Mouse (Mus musculus) liver, embryonic 15.5 days (tissue): ENCODE measurements around the gene Duox2. TPM values are rescaled to one million over a fixed set of nuclear protein-coding genes. Genes with fewer than 3 reads are reported as not detected.
A peak's percentile ranks its signal among the peaks of the same experiment; 100 is the strongest.

Experiments
- ATAC-seq: fragments of 200-750 bp; cut with Nextera tagmentation; 2 replicates; pipeline ENCODE4 v1.8.0; 2017; ENCODE audit warnings: moderate number of reproducible peaks, mild to moderate bottlenecking, moderate library complexity; ENCODE audit not compliant: insufficient read depth
- H3K27ac ChIP-seq: fragments of 300-500 bp; sonication (generic); replicated peaks from 2 replicates; pipeline ENCODE4 v1.5.1; 2015; ENCODE audit warnings: mild to moderate bottlenecking, inconsistent platforms
- H3K27me3 ChIP-seq: fragments of 300-500 bp; sonication (generic); 2 replicates; pipeline ENCODE4 v1.6.1; 2015; ENCODE audit warnings: mild to moderate bottlenecking, inconsistent platforms
- H3K36me3 ChIP-seq: fragments of 300-500 bp; sonication (generic); replicated peaks from 2 replicates; pipeline ENCODE4 v1.6.1; 2015; ENCODE audit warnings: moderate library complexity, mild to moderate bottlenecking, inconsistent platforms
- H3K4me1 ChIP-seq: fragments of 300-500 bp; sonication (generic); replicated peaks from 2 replicates; pipeline ENCODE4 v1.6.1; 2015; ENCODE audit warnings: inconsistent platforms
- H3K4me2 ChIP-seq: fragments of 300-500 bp; sonication (generic); 2 replicates; pipeline ENCODE4 v1.6.1; 2015; ENCODE audit warnings: moderate library complexity, mild to moderate bottlenecking, inconsistent platforms
- H3K4me3 ChIP-seq: fragments of 300-500 bp; sonication (generic); replicated peaks from 2 replicates; pipeline ENCODE4 v1.5.1; 2015; ENCODE audit warnings: mild to moderate bottlenecking, inconsistent platforms
- H3K9ac ChIP-seq: fragments of 300-500 bp; sonication (generic); 2 replicates; pipeline ENCODE4 v1.6.1; 2015; ENCODE audit warnings: moderate library complexity, mild to moderate bottlenecking, inconsistent platforms
- H3K9me3 ChIP-seq: fragments of 300-500 bp; sonication (generic); replicated peaks from 2 replicates; pipeline ENCODE4 v1.6.1; 2016; ENCODE audit warnings: inconsistent platforms
- WGBS: fragments of 180-500 bp; shearing (Covaris S2); methylation state at CpG from one replicate; pipeline ENCODE4 v1.1.7; 2015; ENCODE audit warnings: mixed read lengths; ENCODE audit not compliant: insufficient replicate concordance; 5-methylcytosine and 5-hydroxymethylcytosine counted together
- polyA plus RNA-seq: library from polyadenylated mRNA; unstranded; fragments of >200 nt; fragmentation: Nextera tagmentation; extraction: Ambion mirVana; gene quantifications from 2 replicates; pipeline ENCODE4 v1.2.1, GENCODE M21; 2015

Gene Duox2
- polyA plus RNA-seq, 1 experiment from 2014 or later, result not detected

DNA sequence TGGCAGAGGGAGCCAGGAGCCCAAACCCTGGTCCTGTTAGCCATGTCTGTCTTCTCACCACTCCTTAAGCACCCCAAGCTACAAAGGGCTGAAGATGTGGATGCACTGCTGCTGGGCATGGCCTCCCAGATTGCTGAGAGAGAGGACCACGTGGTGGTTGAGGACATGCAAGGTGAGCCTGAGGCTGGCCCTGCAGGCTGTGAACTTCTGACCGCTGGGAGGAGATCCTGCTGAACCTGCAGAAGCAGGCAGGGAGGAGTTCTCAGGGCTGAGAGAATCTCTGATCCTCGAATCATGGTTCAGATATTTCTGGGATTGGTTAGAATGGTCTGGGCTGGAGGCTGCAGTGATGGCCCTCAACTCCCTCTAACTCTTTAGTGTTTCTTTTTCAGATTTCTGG is 25.7 kb upstream of the Duox2 start:
- no peaks in the 10 kb centered on the region for H3K36me3 ChIP-seq
- H3K27me3 ChIP-seq, result no peaks in the 10 kb centered on the region
- WGBS, result 37% methylated on average over 3 of the region's 3 CpGs
- no peak overlapping the region for H3K4me2 ChIP-seq
- H3K4me3 ChIP-seq, result no peak overlapping the region
- no peak overlapping the region for H3K9ac ChIP-seq
- no peak overlapping the region for H3K27ac ChIP-seq
- ATAC-seq, result no peak
- H3K9me3 ChIP-seq, result no peaks in the 10 kb centered on the region
- no peaks in the 10 kb centered on the region for H3K4me1 ChIP-seq

DNA sequence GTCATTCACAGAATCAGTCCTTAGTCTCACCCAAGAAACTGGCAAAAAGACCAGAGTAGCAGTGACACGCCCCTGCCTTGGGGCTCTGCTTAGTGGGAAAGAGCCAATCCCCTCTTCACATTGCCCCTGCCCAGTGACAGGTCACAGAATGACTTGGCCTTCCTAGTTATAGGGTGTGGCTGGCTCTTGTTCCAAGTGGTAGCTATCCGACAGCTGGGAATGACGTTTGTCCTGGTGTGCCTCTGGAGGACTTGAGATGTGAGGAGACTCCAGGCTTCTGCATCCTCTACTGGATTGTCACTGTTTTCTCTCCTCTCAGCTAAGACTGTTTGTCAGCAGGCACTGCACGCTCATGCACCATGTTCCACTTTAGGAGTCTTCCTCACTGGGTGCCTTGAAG is 19.1 kb upstream of the Duox2 start:
- Histone ChIP-seq H3K4me2 (no peak overlapping the region), H3K27me3 (peaks cover 51% of the 10 kb centered on the region), H3K9ac (no peak overlapping the region), H3K9me3 (no peaks in the 10 kb centered on the region), H3K4me3 (no peak overlapping the region), H3K27ac (no peak overlapping the region), H3K36me3 (no peaks in the 10 kb centered on the region), H3K4me1 (no peaks in the 10 kb centered on the region)
- ATAC-seq, result no peak
- WGBS, result 50% methylated on average over 4 of the region's 4 CpGs

- H3K4me2 ChIP-seq, result no peak within 1 kb of the TSS
- no peak within 1 kb of the TSS for H3K27ac ChIP-seq
- no peak for ATAC-seq
- WGBS, result 60% methylated on average over 7 of the region's 7 CpGs
- H3K27me3 ChIP-seq, result peaks cover 70% of the 10 kb centered on the region
- H3K4me1 ChIP-seq, result no peaks in the 10 kb centered on the region
- no peak within 1 kb of the TSS for H3K4me3 ChIP-seq
- no peak within 1 kb of the TSS for H3K9ac ChIP-seq
- no peaks in the 10 kb centered on the region for H3K9me3 ChIP-seq
- H3K36me3 ChIP-seq, result no peaks in the 10 kb centered on the region
These were observed 17.1 kb upstream of the Duox2 start, which contains the start of gene Duox1 for GRCm38 (mm10) chr2:122315372-122315771. Duox1 (plus strand) TSS chr2:122315672.

GRCm38 (mm10) chr2:122313536-122313935 is 15.3 kb upstream of the Duox2 start, which contains the start of gene Duoxa1:
Duoxa1 (minus strand) TSS chr2:122313730.
- Histone ChIP-seq H3K4me3 (no peak within 1 kb of the TSS), H3K27me3 (peaks cover 88% of the 10 kb centered on the region)
- no peak for ATAC-seq

GRCm38 (mm10) chr2:122312722-122313417 is 14.6 kb upstream of the Duox2 start:
- Histone ChIP-seq H3K9ac (no peak overlapping the region), H3K27me3 (peaks cover 92% of the 10 kb centered on the region), H3K36me3 (no peaks in the 10 kb centered on the region), H3K4me1 (no peaks in the 10 kb centered on the region), H3K4me3 (no peak overlapping the region), H3K27ac (no peak overlapping the region), H3K9me3 (no peaks in the 10 kb centered on the region), H3K4me2 (peak overlapping the region; percentile 41)
- WGBS, result 3% methylated on average over 27 of the region's 27 CpGs
- ATAC-seq, result no peak

More at GRCm38 (mm10) chr2:122313536-122313935, 15.3 kb upstream of the Duox2 start, which contains the start of gene Duoxa1:
- Histone ChIP-seq H3K36me3 (no peaks in the 10 kb centered on the region), H3K9ac (no peak within 1 kb of the TSS), H3K4me1 (no peaks in the 10 kb centered on the region), H3K27ac (no peak within 1 kb of the TSS), H3K9me3 (no peaks in the 10 kb centered on the region), H3K4me2 (peak within 1 kb of the TSS; percentile 41)
- 5% methylated on average over 24 of the region's 24 CpGs for WGBS

DNA sequence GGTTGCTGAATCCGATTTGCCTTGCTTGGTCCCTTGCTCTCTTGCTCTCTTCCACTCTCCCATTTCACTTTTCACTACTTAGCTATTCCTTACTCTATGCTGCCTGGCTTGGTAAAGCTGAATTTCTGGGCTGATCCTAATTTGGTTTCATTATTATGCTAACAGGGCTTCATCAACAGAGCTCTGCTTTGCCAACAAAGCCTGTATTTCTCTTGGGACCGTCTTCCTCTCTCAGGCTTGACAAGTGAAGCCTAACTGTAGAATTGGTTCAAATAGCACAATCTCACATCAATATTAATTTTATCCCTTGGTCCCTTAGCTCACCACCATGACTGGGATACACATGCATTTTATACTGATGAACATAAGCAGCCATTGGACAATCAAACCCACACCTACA is 13.3 kb upstream of the Duox2 start:
- no peak overlapping the region for H3K4me2 ChIP-seq
- no peak for ATAC-seq

GRCm38 (mm10) chr2:122309647-122310046 is 11.4 kb upstream of the Duox2 start:
- H3K4me2 ChIP-seq, result no peak overlapping the region
- H3K27ac ChIP-seq, result no peak overlapping the region
- H3K27me3 ChIP-seq, result peaks cover 96% of the 10 kb centered on the region
- H3K36me3 ChIP-seq, result no peaks in the 10 kb centered on the region
- H3K9ac ChIP-seq, result no peak overlapping the region
- no peak overlapping the region for H3K4me3 ChIP-seq
- H3K9me3 ChIP-seq, result no peaks in the 10 kb centered on the region
- WGBS, result 35% methylated on average over 3 of the region's 3 CpGs
- no peak for ATAC-seq
- H3K4me1 ChIP-seq, result no peaks in the 10 kb centered on the region

More for the DNA sequence above, 13.3 kb upstream of the Duox2 start:
- H3K27me3 ChIP-seq, result peaks cover 94% of the 10 kb centered on the region
- H3K4me1 ChIP-seq, result no peaks in the 10 kb centered on the region
- H3K4me3 ChIP-seq, result no peak overlapping the region
- H3K36me3 ChIP-seq, result no peaks in the 10 kb centered on the region
- 40% methylated on average over 2 of the region's 2 CpGs for WGBS
- H3K9me3 ChIP-seq, result no peaks in the 10 kb centered on the region
- no peak overlapping the region for H3K27ac ChIP-seq
- no peak overlapping the region for H3K9ac ChIP-seq

DNA sequence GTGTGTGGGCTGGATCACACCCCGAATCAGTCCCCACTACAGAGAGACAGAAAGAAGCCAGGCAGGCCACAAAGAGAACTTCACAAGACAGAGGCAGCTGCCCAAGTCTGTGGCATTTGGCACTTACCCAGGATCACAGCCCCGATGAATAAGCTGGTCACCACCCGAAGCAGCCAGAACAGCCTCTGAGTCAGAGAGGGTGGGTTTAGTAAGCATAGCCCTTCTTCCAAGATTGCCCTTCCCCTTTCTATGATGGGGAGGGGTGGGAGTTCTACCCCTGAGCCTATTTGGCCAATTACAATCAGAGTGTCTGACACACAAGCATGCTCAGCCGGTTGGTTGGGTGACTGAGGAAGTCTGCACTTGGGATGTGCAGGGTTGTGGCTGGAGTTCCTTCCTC is 7.9 kb upstream of the Duox2 start:
- WGBS, result 24% methylated on average over 4 of the region's 4 CpGs
- Histone ChIP-seq H3K27ac (no peak overlapping the region), H3K4me3 (no peak overlapping the region), H3K4me2 (no peak overlapping the region), H3K9ac (no peak overlapping the region), H3K27me3 (peaks cover 96% of the 10 kb centered on the region), H3K36me3 (no peaks in the 10 kb centered on the region), H3K9me3 (no peaks in the 10 kb centered on the region), H3K4me1 (peaks cover 12% of the 10 kb centered on the region; the same call in 1 of the 2 replicates)
- ATAC-seq, result no peak

GRCm38 (mm10) chr2:122305097-122305892 is 7.0 kb upstream of the Duox2 start:
- no peak for ATAC-seq
- Histone ChIP-seq H3K4me3 (no peak overlapping the region), H3K36me3 (no peaks in the 10 kb centered on the region), H3K4me2 (no peak overlapping the region), H3K27me3 (peaks cover 98% of the 10 kb centered on the region), H3K27ac (no peak overlapping the region), H3K9me3 (no peaks in the 10 kb centered on the region), H3K9ac (no peak overlapping the region), H3K4me1 (peaks cover 16% of the 10 kb centered on the region; the same call in 1 of the 2 replicates)
- 64% methylated on average over 16 of the region's 16 CpGs for WGBS

DNA sequence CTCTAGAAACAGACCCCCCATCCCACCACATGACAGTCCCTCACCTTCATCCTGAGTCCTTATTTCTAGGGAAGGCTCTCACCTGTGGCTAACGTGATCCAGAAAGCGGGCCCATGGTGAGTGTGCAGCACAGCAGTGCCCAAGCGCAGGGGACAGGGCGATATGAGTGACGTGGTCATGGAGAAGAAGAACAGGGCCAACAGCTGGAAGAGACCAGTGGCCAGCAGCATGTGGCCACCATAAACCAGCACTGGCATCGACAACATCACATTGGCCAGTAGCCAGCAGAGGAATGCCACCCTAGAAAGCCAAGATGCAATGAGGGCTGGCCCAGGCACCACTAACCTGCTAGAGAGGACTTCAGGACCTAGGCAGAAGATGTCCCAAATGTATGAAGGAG is 6.3 kb upstream of the Duox2 start:
- H3K27me3 ChIP-seq, result peaks cover 98% of the 10 kb centered on the region
- H3K4me1 ChIP-seq, result peaks cover 16% of the 10 kb centered on the region; the same call in 1 of the 2 replicates
- H3K36me3 ChIP-seq, result no peaks in the 10 kb centered on the region
- no peak overlapping the region for H3K4me3 ChIP-seq
- no peak overlapping the region for H3K4me2 ChIP-seq
- H3K9ac ChIP-seq, result no peak overlapping the region
- WGBS, result 65% methylated on average over 6 of the region's 6 CpGs
- no peak overlapping the region for H3K27ac ChIP-seq
- ATAC-seq, result no peak
- H3K9me3 ChIP-seq, result no peaks in the 10 kb centered on the region

DNA sequence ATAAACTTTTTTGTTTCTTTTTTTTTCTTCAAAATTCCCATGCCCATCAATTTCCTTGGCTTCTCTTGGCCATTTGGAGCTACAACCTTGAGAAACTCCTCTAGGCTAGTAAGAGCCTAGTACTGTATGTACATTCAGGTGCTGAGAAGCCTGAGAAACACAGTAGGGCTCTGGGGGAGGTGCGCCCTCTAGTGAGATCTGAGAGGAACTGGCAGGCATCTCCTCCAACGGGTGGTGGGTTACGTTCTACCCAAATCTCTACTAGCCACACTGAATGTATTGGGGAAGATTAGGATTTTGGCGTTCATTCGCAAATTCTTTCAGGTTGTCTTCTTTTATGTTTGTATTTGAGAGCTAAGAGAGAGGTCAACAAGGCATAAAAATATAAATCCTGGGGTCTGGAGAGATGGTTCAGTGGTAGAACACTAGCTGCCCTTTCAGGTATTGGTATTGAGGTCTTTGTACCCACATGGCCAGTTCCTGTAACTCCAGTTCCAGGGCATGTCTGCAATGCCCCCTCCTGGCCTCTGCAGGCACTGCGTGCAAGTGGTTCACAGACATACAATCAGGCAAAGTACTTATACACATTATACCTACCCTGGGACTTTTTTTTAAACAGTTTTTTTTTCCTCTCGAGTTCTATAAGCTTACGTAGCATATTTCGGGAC is 4.5 kb upstream of the Duox2 start:
- Histone ChIP-seq H3K4me3 (no peak overlapping the region), H3K9me3 (no peaks in the 10 kb centered on the region), H3K36me3 (no peaks in the 10 kb centered on the region), H3K4me2 (no peak overlapping the region), H3K27me3 (peaks cover 100% of the 10 kb centered on the region), H3K27ac (no peak overlapping the region), H3K4me1 (peaks cover 31% of the 10 kb centered on the region; the same call in 1 of the 2 replicates), H3K9ac (no peak overlapping the region)
- no peak for ATAC-seq
- 5% methylated on average over 9 of the region's 9 CpGs for WGBS
